Mouse (Mus musculus): Measurements from ENCODE around the gene Satb2. TPM values are rescaled to one million over a fixed set of nuclear protein-coding genes. Genes with fewer than 3 reads are reported as not detected.

Satb2 gene
- 0.17 TPM in 2 replicates for polyA plus RNA-seq (2015; fragmentation: Nextera tagmentation; extraction: Ambion mirVana)

DNA sequence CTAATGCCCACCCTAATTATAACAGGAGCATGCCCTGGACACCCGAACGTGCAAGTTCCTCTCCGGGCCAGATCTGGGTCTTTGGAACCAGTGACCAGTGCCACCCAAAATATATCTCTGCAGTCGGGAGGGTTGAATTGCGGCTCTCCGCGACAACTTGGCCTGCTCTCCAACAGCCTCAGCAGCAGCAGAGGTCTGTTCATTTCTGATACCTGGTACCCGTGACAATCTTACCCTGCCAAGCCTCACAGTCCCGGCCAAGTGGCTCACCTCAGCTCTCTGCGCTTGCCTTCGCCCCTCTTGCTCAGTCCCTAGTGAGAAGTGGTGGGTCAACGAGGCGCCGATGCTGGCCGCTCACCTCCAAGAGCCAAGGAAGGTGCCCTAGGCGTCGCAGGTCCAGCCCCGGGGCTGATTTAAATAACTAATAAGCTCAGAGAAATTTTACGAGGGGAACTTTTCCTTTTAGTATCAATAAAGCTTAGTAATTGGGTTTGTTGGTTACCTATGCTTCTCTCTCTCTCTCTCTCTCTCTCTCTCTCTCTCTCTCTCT lies at the start of gene Satb2:
Gene Satb2, minus strand, starts transcription at position 500 of the 550 bp plus-strand sequence.
- Histone ChIP-seq H3K27ac (ENCODE audit: low read length) (no peak within 1 kb of the TSS), H3K4me3 (ENCODE audit: low read depth, low read length) (peak within 1 kb of the TSS; percentile 10; the same call in 1 of the 2 replicates), H3K9me3 (ENCODE audit: low read length) (no peaks in the 10 kb centered on the region), H3K27me3 (replicated peaks; ENCODE audit: insufficient read depth, low read length) (peaks cover 58% of the 10 kb centered on the region), H3K4me1 (ENCODE audit: insufficient read depth, low read depth, low read length) (peaks cover 7% of the 10 kb centered on the region; the same call in 1 of the 2 replicates), H3K9ac (replicated peaks; ENCODE audit: low read depth) (no peak within 1 kb of the TSS), H3K4me2 (replicated peaks; ENCODE audit: low read depth, low read length) (peak within 1 kb of the TSS; percentile 27), H3K36me3 (ENCODE audit: insufficient read depth, low read length) (no peaks in the 10 kb centered on the region)
- 2% methylated on average over 19 of the region's 19 CpGs for WGBS
- DNase-seq (ENCODE audit: low spot score) (no peak), ATAC-seq (no peak)
- TF ChIP-seq EP300 (IDR thresholded peaks at IDR 0.05): no peak
- no peak for TF ChIP-seq CTCF (IDR thresholded peaks at IDR 0.05)

DNA sequence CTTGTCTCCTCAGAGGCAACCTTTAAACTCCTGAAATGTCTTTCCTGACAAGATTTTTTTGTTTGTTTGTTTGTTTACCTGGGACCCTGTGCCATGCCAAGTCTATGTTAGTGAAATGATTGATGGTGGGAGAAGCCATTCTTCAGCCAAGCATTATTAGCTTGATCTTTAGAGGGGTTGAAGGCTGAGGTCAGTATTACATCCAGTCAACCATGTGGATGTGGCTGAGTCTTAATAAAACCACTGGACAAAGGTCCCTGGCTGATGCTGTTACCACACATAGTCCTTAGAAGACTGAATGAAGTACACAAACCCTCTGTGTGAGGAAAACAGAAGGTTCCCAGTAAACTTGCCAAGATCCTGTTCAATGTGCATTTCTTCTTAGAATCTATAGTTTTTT lies 40.5 kb upstream of the Satb2 start:
- H3K9ac ChIP-seq (replicated peaks; ENCODE audit: low read depth): no peak overlapping the region
- no peaks in the 10 kb centered on the region for H3K36me3 ChIP-seq (ENCODE audit: insufficient read depth, low read length)
- no peak overlapping the region for H3K4me2 ChIP-seq (replicated peaks; ENCODE audit: low read depth, low read length)
- no peak overlapping the region for H3K27ac ChIP-seq (ENCODE audit: low read length)
- H3K9me3 ChIP-seq (ENCODE audit: low read length): no peaks in the 10 kb centered on the region
- H3K4me1 ChIP-seq (ENCODE audit: insufficient read depth, low read depth, low read length): no peaks in the 10 kb centered on the region
- ATAC-seq (no peak), DNase-seq (ENCODE audit: low spot score) (no peak)
- no peaks in the 10 kb centered on the region for H3K27me3 ChIP-seq (replicated peaks; ENCODE audit: insufficient read depth, low read length)
- TF ChIP-seq EP300 (IDR thresholded peaks at IDR 0.05) (no peak), CTCF (IDR thresholded peaks at IDR 0.05) (no peak)
- H3K4me3 ChIP-seq (ENCODE audit: low read depth, low read length): no peak overlapping the region

DNA sequence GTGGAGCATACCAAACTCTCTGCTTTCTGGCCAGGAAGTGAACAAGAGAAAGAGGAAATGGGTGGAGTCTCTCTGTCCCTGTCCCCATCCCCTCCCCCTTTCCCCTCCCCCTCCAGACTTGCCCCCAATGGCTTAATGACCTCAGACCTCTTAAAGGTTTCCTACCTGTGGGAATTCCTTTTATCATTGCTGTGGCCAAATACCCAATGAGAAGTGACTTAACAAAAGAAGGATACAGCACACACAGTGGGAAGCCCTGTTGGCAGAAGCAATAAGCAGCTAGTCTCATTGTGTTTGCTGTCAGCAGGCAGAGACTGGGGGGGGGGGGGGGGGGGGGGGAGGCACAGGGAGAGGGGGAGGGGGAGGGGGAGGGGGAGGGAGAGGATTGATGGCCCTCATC lies 35.4 kb upstream of the Satb2 start:
- no peak for TF ChIP-seq CTCF (IDR thresholded peaks at IDR 0.05)
- TF ChIP-seq EP300 (IDR thresholded peaks at IDR 0.05): no peak
- Histone ChIP-seq H3K4me1 (ENCODE audit: insufficient read depth, low read depth, low read length) (no peaks in the 10 kb centered on the region), H3K36me3 (ENCODE audit: insufficient read depth, low read length) (no peaks in the 10 kb centered on the region), H3K4me2 (replicated peaks; ENCODE audit: low read depth, low read length) (no peak overlapping the region), H3K27me3 (replicated peaks; ENCODE audit: insufficient read depth, low read length) (no peaks in the 10 kb centered on the region), H3K4me3 (ENCODE audit: low read depth, low read length) (no peak overlapping the region), H3K9ac (replicated peaks; ENCODE audit: low read depth) (no peak overlapping the region), H3K27ac (ENCODE audit: low read length) (no peak overlapping the region), H3K9me3 (ENCODE audit: low read length) (no peaks in the 10 kb centered on the region)
- DNase-seq (ENCODE audit: low spot score) (no peak), ATAC-seq (no peak)

DNA sequence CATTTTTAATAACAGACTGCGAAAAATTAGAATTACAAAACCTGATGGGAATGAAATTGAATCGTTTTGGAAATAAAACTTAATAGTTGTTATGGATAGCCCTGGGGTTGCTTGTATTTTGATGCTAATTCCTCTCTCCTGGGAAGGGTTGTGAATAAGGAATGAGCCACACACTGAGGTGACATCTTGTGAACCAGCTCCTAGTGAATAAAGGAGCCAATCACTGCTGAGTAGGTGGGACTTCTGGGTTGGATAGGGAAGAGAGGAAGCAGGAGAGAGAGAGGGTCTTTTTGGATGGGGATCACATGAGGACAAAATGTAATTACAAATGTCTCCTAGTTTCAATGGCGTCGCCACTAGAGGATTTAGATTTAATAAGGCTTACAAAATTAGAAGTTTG lies 30.7 kb upstream of the Satb2 start:
- H3K9ac ChIP-seq (replicated peaks; ENCODE audit: low read depth): no peak overlapping the region
- ATAC-seq (no peak), DNase-seq (ENCODE audit: low spot score) (no peak)
- H3K27ac ChIP-seq (ENCODE audit: low read length): no peak overlapping the region
- no peaks in the 10 kb centered on the region for H3K36me3 ChIP-seq (ENCODE audit: insufficient read depth, low read length)
- no peaks in the 10 kb centered on the region for H3K4me1 ChIP-seq (ENCODE audit: insufficient read depth, low read depth, low read length)
- no peak overlapping the region for H3K4me2 ChIP-seq (replicated peaks; ENCODE audit: low read depth, low read length)
- H3K9me3 ChIP-seq (ENCODE audit: low read length): no peaks in the 10 kb centered on the region
- H3K27me3 ChIP-seq (replicated peaks; ENCODE audit: insufficient read depth, low read length): no peaks in the 10 kb centered on the region
- TF ChIP-seq EP300 (IDR thresholded peaks at IDR 0.05): no peak
- no peak for TF ChIP-seq CTCF (IDR thresholded peaks at IDR 0.05)
- H3K4me3 ChIP-seq (ENCODE audit: low read depth, low read length): no peak overlapping the region
- WGBS: 66% methylated on average over 4 of the region's 4 CpGs

DNA sequence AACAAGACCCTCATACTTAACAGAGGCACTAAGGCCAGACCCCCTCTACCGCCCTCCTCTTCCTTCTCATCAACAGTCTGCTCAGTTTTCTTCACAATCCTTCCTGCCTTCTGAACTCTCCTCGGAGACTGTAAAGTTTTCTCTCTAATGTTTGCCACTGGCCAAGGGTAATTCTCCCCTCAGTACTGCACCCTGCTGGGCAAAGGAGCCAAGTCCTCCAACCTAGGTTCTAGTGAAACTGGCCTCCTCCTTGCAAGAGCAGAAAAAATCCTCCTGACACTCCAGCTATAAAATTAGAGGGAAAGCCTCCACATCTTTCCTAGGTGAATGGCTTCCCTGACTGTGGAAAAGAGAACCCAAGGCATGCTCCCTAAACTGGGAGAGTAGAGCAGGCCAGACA lies 16.6 kb upstream of the Satb2 start:
- no peak for ATAC-seq
- 45% methylated on average over 2 of the region's 2 CpGs for WGBS
- DNase-seq (ENCODE audit: low spot score): no peak

DNA sequence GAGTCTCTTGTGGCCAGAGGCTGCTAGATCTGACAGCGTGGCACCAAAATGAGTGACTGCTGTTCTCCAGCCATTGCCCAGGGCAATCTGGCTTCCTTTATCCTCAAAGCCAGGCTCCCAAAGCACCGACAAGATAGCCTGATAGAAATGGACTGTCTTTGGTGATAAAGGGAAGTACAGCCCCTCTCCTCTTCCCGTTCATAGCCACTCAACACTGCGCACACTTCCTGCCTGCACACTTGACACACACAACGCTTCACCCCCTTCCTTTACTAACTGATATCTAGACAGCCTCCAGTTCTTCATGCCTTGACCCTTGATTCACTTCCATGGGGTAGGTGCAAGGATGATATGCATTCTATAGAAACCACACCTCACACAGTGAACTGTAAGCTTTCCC lies 13.9 kb upstream of the Satb2 start:
- Histone ChIP-seq H3K4me3 (ENCODE audit: low read depth, low read length) (no peak overlapping the region), H3K4me2 (replicated peaks; ENCODE audit: low read depth, low read length) (no peak overlapping the region), H3K27me3 (replicated peaks; ENCODE audit: insufficient read depth, low read length) (0 out of 2 replicates have a peak, but pooled peaks cover 2% of the 10 kb centered on the region), H3K36me3 (ENCODE audit: insufficient read depth, low read length) (no peaks in the 10 kb centered on the region), H3K9ac (replicated peaks; ENCODE audit: low read depth) (no peak overlapping the region), H3K27ac (ENCODE audit: low read length) (no peak overlapping the region), H3K4me1 (ENCODE audit: insufficient read depth, low read depth, low read length) (no peaks in the 10 kb centered on the region), H3K9me3 (ENCODE audit: low read length) (no peaks in the 10 kb centered on the region)
- ATAC-seq: no peak
- TF ChIP-seq CTCF (IDR thresholded peaks at IDR 0.05): no peak
- no peak for TF ChIP-seq EP300 (IDR thresholded peaks at IDR 0.05)
- DNase-seq (ENCODE audit: low spot score): no peak
- WGBS: 38% methylated on average over 5 of the region's 5 CpGs

More for the DNA sequence above, 16.6 kb upstream of the Satb2 start:
- H3K4me2 ChIP-seq (replicated peaks; ENCODE audit: low read depth, low read length): no peak overlapping the region
- H3K36me3 ChIP-seq (ENCODE audit: insufficient read depth, low read length): no peaks in the 10 kb centered on the region
- no peak overlapping the region for H3K9ac ChIP-seq (replicated peaks; ENCODE audit: low read depth)
- H3K9me3 ChIP-seq (ENCODE audit: low read length): no peaks in the 10 kb centered on the region
- H3K27ac ChIP-seq (ENCODE audit: low read length): no peak overlapping the region
- no peaks in the 10 kb centered on the region for H3K27me3 ChIP-seq (replicated peaks; ENCODE audit: insufficient read depth, low read length)
- TF ChIP-seq CTCF (IDR thresholded peaks at IDR 0.05) (peak; percentile 46), EP300 (IDR thresholded peaks at IDR 0.05) (no peak)
- H3K4me3 ChIP-seq (ENCODE audit: low read depth, low read length): no peak overlapping the region
- no peaks in the 10 kb centered on the region for H3K4me1 ChIP-seq (ENCODE audit: insufficient read depth, low read depth, low read length)

DNA sequence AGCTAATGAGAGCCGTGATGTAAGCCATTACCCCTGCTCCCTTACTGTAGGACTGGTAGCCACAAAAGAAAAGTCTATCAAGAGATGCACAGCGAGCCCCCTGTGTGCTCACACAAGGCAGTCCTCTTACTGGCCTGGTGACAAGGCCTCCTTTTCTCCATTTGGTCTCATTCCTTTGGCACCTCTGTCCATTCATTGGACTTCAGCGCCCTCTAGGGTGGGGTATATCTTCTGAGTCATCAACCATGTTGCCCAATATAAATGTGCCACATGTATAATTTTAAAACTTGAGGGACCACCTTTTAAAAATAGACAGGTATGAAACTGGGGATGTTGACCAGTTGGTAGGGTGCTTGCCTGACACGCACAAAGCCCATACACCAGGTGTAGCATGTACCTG lies 13.2 kb upstream of the Satb2 start:
- Histone ChIP-seq H3K27me3 (replicated peaks; ENCODE audit: insufficient read depth, low read length) (0 out of 2 replicates have a peak, but pooled peaks cover 6% of the 10 kb centered on the region), H3K4me2 (replicated peaks; ENCODE audit: low read depth, low read length) (no peak overlapping the region), H3K9me3 (ENCODE audit: low read length) (no peaks in the 10 kb centered on the region), H3K36me3 (ENCODE audit: insufficient read depth, low read length) (no peaks in the 10 kb centered on the region), H3K9ac (replicated peaks; ENCODE audit: low read depth) (no peak overlapping the region), H3K27ac (ENCODE audit: low read length) (no peak overlapping the region), H3K4me3 (ENCODE audit: low read depth, low read length) (no peak overlapping the region), H3K4me1 (ENCODE audit: insufficient read depth, low read depth, low read length) (no peaks in the 10 kb centered on the region)
- TF ChIP-seq CTCF (IDR thresholded peaks at IDR 0.05): peak; percentile 53
- TF ChIP-seq EP300 (IDR thresholded peaks at IDR 0.05): no peak
- no peak for ATAC-seq
- no peak for DNase-seq (ENCODE audit: low spot score)
- WGBS: 52% methylated on average over 4 of the region's 4 CpGs
